Mouse (Mus musculus): Measurements from ENCODE around the gene Raver2. TPM values are rescaled to one million over a fixed set of nuclear protein-coding genes. Genes with fewer than 3 reads are reported as not detected.

The Raver2 gene
- total and polyA plus RNA-seq, 3 experiments: 2.0 to 3.0 (median 2.2) TPM

GRCm38 (mm10) chr4:101176123-101176522 is 107.3 kb downstream of the Raver2 start:
- WGBS: 29% methylated on average over 6 of the region's 6 CpGs
- peaks cover 10% of the 10 kb centered on the region for H3K4me1 ChIP-seq (ENCODE audit: control insufficient read depth, insufficient read depth, low read length)
- TF ChIP-seq EP300 (IDR thresholded peaks at IDR 0.05; ENCODE audit: insufficient read depth, low read depth, low read length): peak; percentile 84
- no peak for TF ChIP-seq CTCF (IDR thresholded peaks at IDR 0.05)
- TF ChIP-seq POLR2A (IDR thresholded peaks at IDR 0.05; ENCODE audit: insufficient read depth, low read depth, low read length): no peak
- no peak overlapping the region for H3K4me3 ChIP-seq
- H3K36me3 ChIP-seq (ENCODE audit: control insufficient read depth, insufficient read depth, low read length): peaks cover 30% of the 10 kb centered on the region
- H3K27ac ChIP-seq: peak overlapping the region; percentile 57
- DNase-seq: peak in 1 of 2 experiments; percentile 64
- no peaks in the 10 kb centered on the region for H3K79me2 ChIP-seq (replicated peaks; ENCODE audit: control insufficient read depth, insufficient read depth, low read length)
- H3K9ac ChIP-seq (ENCODE audit: low read depth, low read length): no peak overlapping the region
- intact Hi-C loops (cut with DNase I): no loop called here
- H3K27me3 ChIP-seq (ENCODE audit: control insufficient read depth, insufficient read depth, low read length): no peaks in the 10 kb centered on the region

- H3K4me3 ChIP-seq: no peak overlapping the region
- H3K27ac ChIP-seq: no peak overlapping the region
- H3K27me3 ChIP-seq (ENCODE audit: control insufficient read depth, insufficient read depth, low read length): no peaks in the 10 kb centered on the region
- WGBS: 83% methylated on average over 3 of the region's 3 CpGs
- no peak for DNase-seq
- no peak for TF ChIP-seq POLR2A (IDR thresholded peaks at IDR 0.05; ENCODE audit: insufficient read depth, low read depth, low read length)
- no peak for TF ChIP-seq EP300 (IDR thresholded peaks at IDR 0.05; ENCODE audit: insufficient read depth, low read depth, low read length)
- no peak for TF ChIP-seq CTCF (IDR thresholded peaks at IDR 0.05)
- intact Hi-C loops (cut with DNase I): no loop called here
- no peaks in the 10 kb centered on the region for H3K79me2 ChIP-seq (replicated peaks; ENCODE audit: control insufficient read depth, insufficient read depth, low read length)
- H3K9ac ChIP-seq (ENCODE audit: low read depth, low read length): no peak overlapping the region
- peaks cover 34% of the 10 kb centered on the region for H3K36me3 ChIP-seq (ENCODE audit: control insufficient read depth, insufficient read depth, low read length)
- H3K4me1 ChIP-seq (ENCODE audit: control insufficient read depth, insufficient read depth, low read length): peaks cover 13% of the 10 kb centered on the region
Observed at GRCm38 (mm10) chr4:101177796-101178195, 109.0 kb downstream of the Raver2 start.

- 0 out of 2 replicates have a peak overlapping the region, but pooled peaks have one; percentile 0 for H3K27ac ChIP-seq
- peaks cover 15% of the 10 kb centered on the region for H3K4me1 ChIP-seq (ENCODE audit: control insufficient read depth, insufficient read depth, low read length)
- 58% methylated on average over 5 of the region's 5 CpGs for WGBS
- no peak for TF ChIP-seq EP300 (IDR thresholded peaks at IDR 0.05; ENCODE audit: insufficient read depth, low read depth, low read length)
- no peak for TF ChIP-seq CTCF (IDR thresholded peaks at IDR 0.05)
- TF ChIP-seq POLR2A (IDR thresholded peaks at IDR 0.05; ENCODE audit: insufficient read depth, low read depth, low read length): no peak
- H3K79me2 ChIP-seq (replicated peaks; ENCODE audit: control insufficient read depth, insufficient read depth, low read length): no peaks in the 10 kb centered on the region
- no peak for DNase-seq
- H3K4me3 ChIP-seq: no peak overlapping the region
- no peak overlapping the region for H3K9ac ChIP-seq (ENCODE audit: low read depth, low read length)
- intact Hi-C loops (cut with DNase I): no loop called here
- H3K36me3 ChIP-seq (ENCODE audit: control insufficient read depth, insufficient read depth, low read length): peaks cover 38% of the 10 kb centered on the region
- H3K27me3 ChIP-seq (ENCODE audit: control insufficient read depth, insufficient read depth, low read length): no peaks in the 10 kb centered on the region
Observed at GRCm38 (mm10) chr4:101179076-101179475, 110.3 kb downstream of the Raver2 start.

GRCm38 (mm10) chr4:101179836-101180235 is 111.1 kb downstream of the Raver2 start:
- H3K36me3 ChIP-seq (ENCODE audit: control insufficient read depth, insufficient read depth, low read length): peaks cover 38% of the 10 kb centered on the region
- H3K27ac ChIP-seq: peak overlapping the region; percentile 36
- H3K79me2 ChIP-seq (replicated peaks; ENCODE audit: control insufficient read depth, insufficient read depth, low read length): no peaks in the 10 kb centered on the region
- peaks cover 15% of the 10 kb centered on the region for H3K4me1 ChIP-seq (ENCODE audit: control insufficient read depth, insufficient read depth, low read length)
- TF ChIP-seq POLR2A (IDR thresholded peaks at IDR 0.05; ENCODE audit: insufficient read depth, low read depth, low read length) (no peak), EP300 (IDR thresholded peaks at IDR 0.05; ENCODE audit: insufficient read depth, low read depth, low read length) (no peak), CTCF (IDR thresholded peaks at IDR 0.05) (no peak)
- no peak overlapping the region for H3K9ac ChIP-seq (ENCODE audit: low read depth, low read length)
- 29% methylated on average over 6 of the region's 6 CpGs for WGBS
- no peaks in the 10 kb centered on the region for H3K27me3 ChIP-seq (ENCODE audit: control insufficient read depth, insufficient read depth, low read length)
- no peak overlapping the region for H3K4me3 ChIP-seq
- intact Hi-C loops (cut with DNase I): loop anchor here (5.0 kb wide), 1 partner anchor 177 kb away; no protein-coding TSS in a partner anchor
- DNase-seq: no peak

GRCm38 (mm10) chr4:101180681-101181080 is 111.9 kb downstream of the Raver2 start:
- peaks cover 40% of the 10 kb centered on the region for H3K36me3 ChIP-seq (ENCODE audit: control insufficient read depth, insufficient read depth, low read length)
- no peak for TF ChIP-seq POLR2A (IDR thresholded peaks at IDR 0.05; ENCODE audit: insufficient read depth, low read depth, low read length)
- TF ChIP-seq EP300 (IDR thresholded peaks at IDR 0.05; ENCODE audit: insufficient read depth, low read depth, low read length): no peak
- no peak for TF ChIP-seq CTCF (IDR thresholded peaks at IDR 0.05)
- intact Hi-C loops (cut with DNase I): loop anchor here (5.0 kb wide), 1 partner anchor 177 kb away; no protein-coding TSS in a partner anchor
- H3K9ac ChIP-seq (ENCODE audit: low read depth, low read length): no peak overlapping the region
- H3K27me3 ChIP-seq (ENCODE audit: control insufficient read depth, insufficient read depth, low read length): no peaks in the 10 kb centered on the region
- H3K79me2 ChIP-seq (replicated peaks; ENCODE audit: control insufficient read depth, insufficient read depth, low read length): no peaks in the 10 kb centered on the region
- DNase-seq: no peak
- no peak overlapping the region for H3K27ac ChIP-seq
- WGBS: 66% methylated on average over 5 of the region's 5 CpGs
- H3K4me3 ChIP-seq: no peak overlapping the region
- peaks cover 16% of the 10 kb centered on the region for H3K4me1 ChIP-seq (ENCODE audit: control insufficient read depth, insufficient read depth, low read length)

- Histone ChIP-seq H3K4me1 (ENCODE audit: control insufficient read depth, insufficient read depth, low read length) (peaks cover 14% of the 10 kb centered on the region), H3K79me2 (replicated peaks; ENCODE audit: control insufficient read depth, insufficient read depth, low read length) (no peaks in the 10 kb centered on the region), H3K27me3 (ENCODE audit: control insufficient read depth, insufficient read depth, low read length) (no peaks in the 10 kb centered on the region), H3K9ac (ENCODE audit: low read depth, low read length) (peak overlapping the region; percentile 63), H3K4me3 (peak overlapping the region; percentile 12; the same call in 1 of the 2 replicates), H3K36me3 (ENCODE audit: control insufficient read depth, insufficient read depth, low read length) (peaks cover 38% of the 10 kb centered on the region), H3K27ac (peak overlapping the region; percentile 63)
- WGBS: 31% methylated on average over 9 of the region's 9 CpGs
- intact Hi-C loops (cut with DNase I): loop anchor here (1.0 to 5.0 kb wide), 3 partner anchors 82 to 175 kb away; no protein-coding TSS in a partner anchor
- DNase-seq: peak; percentile 61 to 62
- TF ChIP-seq POLR2A (IDR thresholded peaks at IDR 0.05; ENCODE audit: insufficient read depth, low read depth, low read length) (0 out of 2 replicates have a peak, but pooled peaks have one; percentile 19), EP300 (IDR thresholded peaks at IDR 0.05; ENCODE audit: insufficient read depth, low read depth, low read length) (no peak), CTCF (IDR thresholded peaks at IDR 0.05) (peak; percentile 32)
Observed at GRCm38 (mm10) chr4:101182603-101183011, 113.8 kb downstream of the Raver2 start.

Measured in heart, adult 2 months (tissue).